Mouse (Mus musculus): ENCODE results near the gene Plekha7.

DNA sequence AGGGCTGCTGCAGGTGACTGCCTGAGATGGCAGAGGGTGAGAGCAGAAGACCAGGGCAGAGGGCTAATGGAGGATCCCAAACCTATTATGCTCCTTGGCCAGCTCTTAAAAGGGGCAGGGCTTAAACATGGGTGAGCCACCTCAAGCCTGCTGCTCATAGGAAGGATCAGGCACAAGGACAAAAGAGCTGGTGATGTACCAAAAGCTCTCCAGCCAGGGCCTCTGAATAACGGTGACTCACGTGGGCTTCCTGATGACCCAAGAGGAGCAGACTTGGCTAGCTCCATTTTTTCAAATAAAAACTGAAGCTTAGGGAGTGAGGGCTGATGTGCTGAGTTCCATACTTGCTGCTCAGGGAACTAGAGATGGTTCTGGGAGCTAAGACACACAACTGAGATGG, 192.2 kb downstream of the Plekha7 start:
- TF ChIP-seq POLR2A (IDR thresholded peaks at IDR 0.05; ENCODE audit: insufficient read depth, low read depth, low read length) (no peak), CTCF (IDR thresholded peaks at IDR 0.05; ENCODE audit: insufficient read depth, low read depth, low read length) (no peak)

Measured in olfactory bulb, adult 2 months (tissue).